Mouse (Mus musculus) hindbrain, embryonic 13.5 days (tissue): ENCODE data around the gene Stk10. TPM values are rescaled to one million over a fixed set of nuclear protein-coding genes. Genes with fewer than 3 reads are reported as not detected.

Experiments used
- ATAC-seq: fragments of 200-750 bp; cut with Nextera tagmentation; 2 replicates; pipeline ENCODE4 v1.8.0; 2017; ENCODE audit warnings: moderate TSS enrichment; ENCODE audit not compliant: low FRiP score
- H3K27ac ChIP-seq: fragments of 300-500 bp; sonication (generic); 2 replicates; pipeline ENCODE4 v1.5.1; 2015; ENCODE audit warnings: inconsistent platforms, mild to moderate bottlenecking, moderate library complexity
- H3K27me3 ChIP-seq: fragments of 300-500 bp; sonication (generic); 2 replicates; pipeline ENCODE4 v1.6.1; 2015; ENCODE audit warnings: mild to moderate bottlenecking, inconsistent platforms
- H3K36me3 ChIP-seq: fragments of 300-500 bp; sonication (generic); 2 replicates; pipeline ENCODE4 v1.6.1; 2015; ENCODE audit warnings: mild to moderate bottlenecking, inconsistent platforms
- H3K4me1 ChIP-seq: fragments of 300-500 bp; sonication (generic); replicated peaks from 2 replicates; pipeline ENCODE4 v1.6.1; 2015; ENCODE audit warnings: inconsistent platforms
- H3K4me2 ChIP-seq: fragments of 300-500 bp; sonication (generic); 2 replicates; pipeline ENCODE4 v1.6.1; 2015; ENCODE audit warnings: inconsistent platforms, mild to moderate bottlenecking, moderate library complexity
- H3K4me3 ChIP-seq: fragments of 300-500 bp; sonication (generic); 2 replicates; pipeline ENCODE4 v1.5.1; 2015; ENCODE audit warnings: mild to moderate bottlenecking, inconsistent platforms
- H3K9ac ChIP-seq: fragments of 300-500 bp; sonication (generic); 2 replicates; pipeline ENCODE4 v1.6.1; 2015; ENCODE audit warnings: mild to moderate bottlenecking, inconsistent platforms
- H3K9me3 ChIP-seq: fragments of 300-500 bp; sonication (generic); 2 replicates; pipeline ENCODE4 v1.6.1; 2016; ENCODE audit warnings: inconsistent platforms
- WGBS: fragments of 180-500 bp; shearing (Covaris S2); methylation state at CpG from one replicate; pipeline ENCODE4 v1.1.7; 2015; 5-methylcytosine and 5-hydroxymethylcytosine counted together
- polyA plus RNA-seq: library from polyadenylated mRNA; unstranded; fragments of >200 nt; fragmentation: Nextera tagmentation; extraction: Ambion mirVana; gene quantifications from 2 replicates; pipeline ENCODE4 v1.2.1, GENCODE M21; 2015

Stk10 gene
- polyA plus RNA-seq, 1 experiment from 2014 or later, result 2.1 TPM

GRCm38 (mm10) chr11:32600371-32600770 is 67.3 kb downstream of the Stk10 start:
- H3K4me3 ChIP-seq, result no peak overlapping the region
- H3K9me3 ChIP-seq, result no peaks in the 10 kb centered on the region
- no peak overlapping the region for H3K9ac ChIP-seq
- H3K4me2 ChIP-seq, result no peak overlapping the region
- H3K36me3 ChIP-seq, result peaks cover 11% of the 10 kb centered on the region; the same call in 1 of the 2 replicates
- H3K4me1 ChIP-seq, result peaks cover 15% of the 10 kb centered on the region
- 89% methylated on average over 6 of the region's 6 CpGs for WGBS
- H3K27me3 ChIP-seq, result no peaks in the 10 kb centered on the region
- no peak for ATAC-seq
- H3K27ac ChIP-seq, result no peak overlapping the region

- H3K4me2 ChIP-seq, result no peak overlapping the region
- ATAC-seq, result peak; percentile 26; the same call in 1 of the 2 replicates
- peaks cover 18% of the 10 kb centered on the region for H3K4me1 ChIP-seq
- peaks cover 2% of the 10 kb centered on the region; the same call in 1 of the 2 replicates for H3K36me3 ChIP-seq
- 41% methylated on average over 12 of the region's 12 CpGs for WGBS
- H3K9ac ChIP-seq, result 0 out of 2 replicates have a peak overlapping the region, but pooled peaks have one; percentile 8
- no peak overlapping the region for H3K4me3 ChIP-seq
- no peaks in the 10 kb centered on the region for H3K27me3 ChIP-seq
- H3K27ac ChIP-seq, result no peak overlapping the region
- H3K9me3 ChIP-seq, result no peaks in the 10 kb centered on the region
These were observed 68.6 kb downstream of the Stk10 start for GRCm38 (mm10) chr11:32601528-32602323.

- Histone ChIP-seq H3K36me3 (no peaks in the 10 kb centered on the region), H3K9me3 (no peaks in the 10 kb centered on the region), H3K9ac (no peak overlapping the region), H3K27ac (peak overlapping the region; percentile 13; the same call in 1 of the 2 replicates), H3K4me1 (peaks cover 15% of the 10 kb centered on the region), H3K4me3 (no peak overlapping the region), H3K4me2 (no peak overlapping the region), H3K27me3 (no peaks in the 10 kb centered on the region)
- 0 out of 2 replicates have a peak, but pooled peaks have one; percentile 40 for ATAC-seq
- WGBS, result 55% methylated on average over 4 of the region's 4 CpGs
These were observed 71.6 kb downstream of the Stk10 start for GRCm38 (mm10) chr11:32604663-32605062.

- peak overlapping the region; percentile 13; the same call in 1 of the 2 replicates for H3K27ac ChIP-seq
- H3K4me1 ChIP-seq, result peaks cover 15% of the 10 kb centered on the region
- no peaks in the 10 kb centered on the region for H3K36me3 ChIP-seq
- ATAC-seq, result peak; percentile 46
- no peaks in the 10 kb centered on the region for H3K27me3 ChIP-seq
- H3K4me2 ChIP-seq, result no peak overlapping the region
- no peak overlapping the region for H3K4me3 ChIP-seq
- 60% methylated on average over 7 of the region's 7 CpGs for WGBS
- H3K9me3 ChIP-seq, result no peaks in the 10 kb centered on the region
- H3K9ac ChIP-seq, result no peak overlapping the region
These were observed 72.2 kb downstream of the Stk10 start for GRCm38 (mm10) chr11:32605131-32605860.

GRCm38 (mm10) chr11:32605907-32606306 is 72.8 kb downstream of the Stk10 start:
- 85% methylated on average over 3 of the region's 3 CpGs for WGBS

GRCm38 (mm10) chr11:32607319-32607718 is 74.2 kb downstream of the Stk10 start:
- Histone ChIP-seq H3K9me3 (no peaks in the 10 kb centered on the region), H3K4me3 (no peak overlapping the region)

More at GRCm38 (mm10) chr11:32605907-32606306, 72.8 kb downstream of the Stk10 start:
- Histone ChIP-seq H3K4me2 (no peak overlapping the region), H3K27me3 (no peaks in the 10 kb centered on the region), H3K9ac (no peak overlapping the region), H3K27ac (no peak overlapping the region), H3K4me1 (peaks cover 15% of the 10 kb centered on the region), H3K36me3 (no peaks in the 10 kb centered on the region; the same call in 1 of the 2 replicates), H3K4me3 (no peak overlapping the region), H3K9me3 (no peaks in the 10 kb centered on the region)
- ATAC-seq, result no peak

GRCm38 (mm10) chr11:32610616-32611015 is 77.5 kb downstream of the Stk10 start:
- 89% methylated on average over 6 of the region's 6 CpGs for WGBS
- no peaks in the 10 kb centered on the region for H3K9me3 ChIP-seq
- no peak for ATAC-seq

More at GRCm38 (mm10) chr11:32607319-32607718, 74.2 kb downstream of the Stk10 start:
- H3K4me2 ChIP-seq, result no peak overlapping the region
- no peak overlapping the region for H3K27ac ChIP-seq
- no peak overlapping the region for H3K9ac ChIP-seq
- no peaks in the 10 kb centered on the region for H3K27me3 ChIP-seq
- H3K4me1 ChIP-seq, result peaks cover 15% of the 10 kb centered on the region
- H3K36me3 ChIP-seq, result peaks cover 5% of the 10 kb centered on the region
- ATAC-seq, result no peak

GRCm38 (mm10) chr11:32612304-32612703 is 79.2 kb downstream of the Stk10 start:
- no peaks in the 10 kb centered on the region for H3K27me3 ChIP-seq
- H3K36me3 ChIP-seq, result peaks cover 23% of the 10 kb centered on the region
- H3K27ac ChIP-seq, result no peak overlapping the region
- no peak overlapping the region for H3K4me3 ChIP-seq
- H3K4me1 ChIP-seq, result peaks cover 3% of the 10 kb centered on the region
- no peak overlapping the region for H3K9ac ChIP-seq
- 83% methylated on average over 6 of the region's 6 CpGs for WGBS
- no peak for ATAC-seq
- H3K4me2 ChIP-seq, result no peak overlapping the region
- H3K9me3 ChIP-seq, result no peaks in the 10 kb centered on the region

More at GRCm38 (mm10) chr11:32610616-32611015, 77.5 kb downstream of the Stk10 start:
- Histone ChIP-seq H3K27ac (no peak overlapping the region), H3K4me2 (no peak overlapping the region), H3K9ac (no peak overlapping the region; the same call in 1 of the 2 replicates), H3K36me3 (peaks cover 23% of the 10 kb centered on the region), H3K4me1 (peaks cover under 1% of the 10 kb centered on the region), H3K4me3 (no peak overlapping the region), H3K27me3 (no peaks in the 10 kb centered on the region)

- ATAC-seq, result 0 out of 2 replicates have a peak, but pooled peaks have one; percentile 33
These were observed 81.4 kb downstream of the Stk10 start for GRCm38 (mm10) chr11:32614463-32614862.

GRCm38 (mm10) chr11:32615561-32615960 is 82.5 kb downstream of the Stk10 start:
- Histone ChIP-seq H3K9me3 (no peaks in the 10 kb centered on the region), H3K27me3 (no peaks in the 10 kb centered on the region), H3K9ac (no peak overlapping the region), H3K36me3 (peaks cover 29% of the 10 kb centered on the region), H3K4me2 (no peak overlapping the region), H3K4me3 (no peak overlapping the region), H3K4me1 (peaks cover 19% of the 10 kb centered on the region), H3K27ac (no peak overlapping the region)
- no peak for ATAC-seq
- WGBS, result 22% methylated on average over 11 of the region's 11 CpGs

More at GRCm38 (mm10) chr11:32614463-32614862, 81.4 kb downstream of the Stk10 start:
- Histone ChIP-seq H3K9me3 (no peaks in the 10 kb centered on the region), H3K4me2 (no peak overlapping the region), H3K27me3 (no peaks in the 10 kb centered on the region), H3K4me3 (no peak overlapping the region), H3K27ac (no peak overlapping the region), H3K4me1 (peaks cover 10% of the 10 kb centered on the region), H3K36me3 (peaks cover 29% of the 10 kb centered on the region), H3K9ac (no peak overlapping the region)
- WGBS, result 94% methylated on average over 29 of the region's 29 CpGs

- H3K9ac ChIP-seq, result no peak overlapping the region
- WGBS, result 73% methylated on average over 6 of the region's 6 CpGs
- no peaks in the 10 kb centered on the region for H3K9me3 ChIP-seq
- H3K4me3 ChIP-seq, result no peak overlapping the region
- H3K4me2 ChIP-seq, result no peak overlapping the region
- H3K4me1 ChIP-seq, result peaks cover 19% of the 10 kb centered on the region
- peaks cover 29% of the 10 kb centered on the region for H3K36me3 ChIP-seq
- no peaks in the 10 kb centered on the region for H3K27me3 ChIP-seq
- no peak overlapping the region for H3K27ac ChIP-seq
- no peak for ATAC-seq
These were observed 83.0 kb downstream of the Stk10 start for GRCm38 (mm10) chr11:32616091-32616490.

- Histone ChIP-seq H3K27ac (no peak overlapping the region), H3K4me2 (no peak overlapping the region), H3K27me3 (no peaks in the 10 kb centered on the region), H3K4me3 (no peak overlapping the region), H3K4me1 (peaks cover 26% of the 10 kb centered on the region), H3K36me3 (peaks cover 18% of the 10 kb centered on the region), H3K9me3 (no peaks in the 10 kb centered on the region), H3K9ac (no peak overlapping the region)
- 79% methylated on average over 1 of the region's 1 CpGs for WGBS
- ATAC-seq, result no peak
These were observed 84.9 kb downstream of the Stk10 start for GRCm38 (mm10) chr11:32618036-32618435.
